Mouse (Mus musculus): ENCODE data around the gene Mtln. TPM values are rescaled to one million over a fixed set of nuclear protein-coding genes. Genes with fewer than 3 reads are reported as not detected.

The Mtln gene
- total RNA-seq, 1 experiment from 2014 or later = 10.0 TPM

- ATAC-seq (replicated peaks; ENCODE audit: insufficient number of reproducible peaks, low FRiP score, low TSS enrichment, poor library complexity, severe bottlenecking) = no peak
Observed at GRCm38 (mm10) chr2:127759157-127759880, 33.0 kb downstream of the Mtln start.

- no peak for ATAC-seq (replicated peaks; ENCODE audit: insufficient number of reproducible peaks, low FRiP score, low TSS enrichment, poor library complexity, severe bottlenecking)
Observed at GRCm38 (mm10) chr2:127757171-127757570, 35.1 kb downstream of the Mtln start.

GRCm38 (mm10) chr2:127754113-127754512, 38.2 kb downstream of the Mtln start:
- ATAC-seq (replicated peaks; ENCODE audit: insufficient number of reproducible peaks, low FRiP score, low TSS enrichment, poor library complexity, severe bottlenecking) = no peak

- no peak for ATAC-seq (replicated peaks; ENCODE audit: insufficient number of reproducible peaks, low FRiP score, low TSS enrichment, poor library complexity, severe bottlenecking)
Observed at GRCm38 (mm10) chr2:127751849-127752610, 40.3 kb downstream of the Mtln start.

- ATAC-seq (replicated peaks; ENCODE audit: insufficient number of reproducible peaks, low FRiP score, low TSS enrichment, poor library complexity, severe bottlenecking) = no peak
Observed at GRCm38 (mm10) chr2:127749376-127749775, 42.9 kb downstream of the Mtln start.

- no peak for ATAC-seq (replicated peaks; ENCODE audit: insufficient number of reproducible peaks, low FRiP score, low TSS enrichment, poor library complexity, severe bottlenecking)
Observed at GRCm38 (mm10) chr2:127748316-127748715, 44.0 kb downstream of the Mtln start.

- ATAC-seq (replicated peaks; ENCODE audit: insufficient number of reproducible peaks, low FRiP score, low TSS enrichment, poor library complexity, severe bottlenecking) = no peak
Observed at GRCm38 (mm10) chr2:127742637-127743036, 49.7 kb downstream of the Mtln start.

Other genes with a start within 250 kb of the Mtln start
- gene Zfp661, start 205.4 kb downstream of the Mtln start, total RNA-seq (2017) = 1.3 to 2.9 TPM (median 2.2 TPM) in 3 replicates
- 29.1 to 59.9 TPM (median 46.1 TPM) in 3 replicates for gene Mrps5, start 205.3 kb downstream of the Mtln start, total RNA-seq (2017)
- gene Mal, start 135.8 kb downstream of the Mtln start, total RNA-seq (2017) = 0.64 TPM in 1 of 3 replicates, not detected in the others
- not detected in 3 replicates for gene Mall, start 62.6 kb downstream of the Mtln start, total RNA-seq (2017)
- not detected in 3 replicates for gene Nphp1, start 3.6 kb downstream of the Mtln start, total RNA-seq (2017)
- gene Bub1, start 39.4 kb upstream of the Mtln start, total RNA-seq (2017) = 0.32 to 2.3 TPM (median 0.68 TPM) in 3 replicates
- not detected in 3 replicates for gene Acoxl, start 46.4 kb upstream of the Mtln start, total RNA-seq (2017)